Mouse (Mus musculus): ENCODE results near the gene Osbpl5. TPM values are rescaled to one million over a fixed set of nuclear protein-coding genes. Genes with fewer than 3 reads are reported as not detected.

The Osbpl5 gene
- polyA plus RNA-seq, 1 experiment from 2014 or later, result 15.8 TPM

GRCm38 (mm10) chr7:143729886-143730285 lies 26.9 kb downstream of the Osbpl5 start:
- Histone ChIP-seq H3K27me3 (ENCODE audit: control insufficient read depth, insufficient read depth, low read length) (no peaks in the 10 kb centered on the region), H3K4me3 (ENCODE audit: low read depth, low read length) (no peak overlapping the region), H3K9me3 (ENCODE audit: control insufficient read depth, low read length) (no peaks in the 10 kb centered on the region), H3K4me1 (ENCODE audit: control insufficient read depth, insufficient read depth, low read length) (no peaks in the 10 kb centered on the region), H3K27ac (ENCODE audit: low read depth, low read length) (no peak overlapping the region), H3K9ac (ENCODE audit: low read length) (no peak overlapping the region), H3K4me2 (ENCODE audit: low read depth) (no peak overlapping the region), H3K36me3 (ENCODE audit: control insufficient read depth, insufficient read depth, low read length) (no peaks in the 10 kb centered on the region)
- 77% methylated on average over 10 of the region's 10 CpGs for WGBS
- DNase-seq (ENCODE audit: low spot score) (no peak), ATAC-seq (ENCODE audit: insufficient read depth, low FRiP score, low TSS enrichment) (no peak)

DNA sequence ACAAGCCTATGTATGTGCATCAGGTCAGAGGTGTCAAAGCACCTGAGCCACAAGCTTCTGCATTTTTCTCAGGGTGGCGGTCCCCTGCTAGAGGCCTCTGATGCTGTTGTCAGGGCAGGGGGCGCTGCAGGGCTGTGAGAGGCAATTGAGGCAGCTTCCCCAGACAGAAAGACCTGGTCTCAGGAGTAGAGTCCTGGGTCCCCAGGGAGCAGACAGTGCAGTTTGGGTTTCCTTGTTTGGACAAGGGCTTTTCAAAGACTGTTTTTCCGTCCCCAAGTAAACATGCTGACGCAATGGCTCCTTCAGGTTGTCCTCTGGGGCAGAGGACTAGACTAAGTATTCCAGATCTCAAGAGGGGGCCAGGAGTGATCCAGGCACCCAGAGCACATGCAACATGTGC lies 30.4 kb downstream of the Osbpl5 start:
- H3K9me3 ChIP-seq (ENCODE audit: control insufficient read depth, low read length), result no peaks in the 10 kb centered on the region
- no peak overlapping the region for H3K9ac ChIP-seq (ENCODE audit: low read length)
- no peaks in the 10 kb centered on the region for H3K27me3 ChIP-seq (ENCODE audit: control insufficient read depth, insufficient read depth, low read length)
- ATAC-seq (ENCODE audit: insufficient read depth, low FRiP score, low TSS enrichment) (no peak), DNase-seq (ENCODE audit: low spot score) (no peak)
- no peak overlapping the region for H3K27ac ChIP-seq (ENCODE audit: low read depth, low read length)
- H3K4me2 ChIP-seq (ENCODE audit: low read depth), result no peak overlapping the region
- no peaks in the 10 kb centered on the region for H3K36me3 ChIP-seq (ENCODE audit: control insufficient read depth, insufficient read depth, low read length)
- H3K4me3 ChIP-seq (ENCODE audit: low read depth, low read length), result no peak overlapping the region
- WGBS, result 73% methylated on average over 4 of the region's 4 CpGs
- H3K4me1 ChIP-seq (ENCODE audit: control insufficient read depth, insufficient read depth, low read length), result no peaks in the 10 kb centered on the region

DNA sequence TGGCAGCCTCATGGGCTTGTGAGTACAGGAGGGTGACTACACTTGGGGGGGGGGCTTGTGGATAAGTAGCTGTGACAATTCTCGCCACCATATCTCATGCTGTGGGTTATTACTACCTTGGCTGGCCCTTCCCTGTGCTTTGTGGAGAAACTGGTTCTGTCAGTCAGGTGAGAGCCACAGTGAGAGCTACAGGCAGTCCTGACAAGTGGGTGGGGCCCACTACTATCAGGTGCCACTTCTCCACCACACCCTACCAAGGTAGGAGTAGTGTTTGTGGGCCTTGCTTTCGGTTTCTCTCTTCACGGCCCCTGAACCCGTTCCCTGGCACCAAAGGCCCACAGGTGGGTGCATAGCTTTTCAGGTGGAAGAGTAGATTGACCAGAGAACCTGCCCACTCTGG lies 32.9 kb downstream of the Osbpl5 start:
- Histone ChIP-seq H3K9me3 (ENCODE audit: control insufficient read depth, low read length) (no peaks in the 10 kb centered on the region), H3K27ac (ENCODE audit: low read depth, low read length) (no peak overlapping the region), H3K36me3 (ENCODE audit: control insufficient read depth, insufficient read depth, low read length) (no peaks in the 10 kb centered on the region), H3K27me3 (ENCODE audit: control insufficient read depth, insufficient read depth, low read length) (no peaks in the 10 kb centered on the region), H3K4me1 (ENCODE audit: control insufficient read depth, insufficient read depth, low read length) (no peaks in the 10 kb centered on the region), H3K4me3 (ENCODE audit: low read depth, low read length) (no peak overlapping the region), H3K9ac (ENCODE audit: low read length) (no peak overlapping the region), H3K4me2 (ENCODE audit: low read depth) (no peak overlapping the region)
- ATAC-seq (ENCODE audit: insufficient read depth, low FRiP score, low TSS enrichment) (no peak), DNase-seq (ENCODE audit: low spot score) (no peak)
- 81% methylated on average over 4 of the region's 4 CpGs for WGBS

- DNase-seq (ENCODE audit: low spot score), result no peak
- Histone ChIP-seq H3K4me2 (ENCODE audit: low read depth) (no peak overlapping the region), H3K4me1 (ENCODE audit: control insufficient read depth, insufficient read depth, low read length) (no peaks in the 10 kb centered on the region), H3K36me3 (ENCODE audit: control insufficient read depth, insufficient read depth, low read length) (no peaks in the 10 kb centered on the region), H3K27ac (ENCODE audit: low read depth, low read length) (no peak overlapping the region), H3K27me3 (ENCODE audit: control insufficient read depth, insufficient read depth, low read length) (no peaks in the 10 kb centered on the region), H3K4me3 (ENCODE audit: low read depth, low read length) (no peak overlapping the region), H3K9ac (ENCODE audit: low read length) (no peak overlapping the region), H3K9me3 (ENCODE audit: control insufficient read depth, low read length) (no peaks in the 10 kb centered on the region)
- no peak for ATAC-seq (ENCODE audit: insufficient read depth, low FRiP score, low TSS enrichment)
- WGBS, result 86% methylated on average over 5 of the region's 5 CpGs
These were observed 34.1 kb downstream of the Osbpl5 start for GRCm38 (mm10) chr7:143722646-143723045.

- Histone ChIP-seq H3K4me1 (ENCODE audit: control insufficient read depth, insufficient read depth, low read length) (no peaks in the 10 kb centered on the region), H3K27ac (ENCODE audit: low read depth, low read length) (no peak overlapping the region), H3K27me3 (ENCODE audit: control insufficient read depth, insufficient read depth, low read length) (no peaks in the 10 kb centered on the region), H3K36me3 (ENCODE audit: control insufficient read depth, insufficient read depth, low read length) (no peaks in the 10 kb centered on the region), H3K4me2 (ENCODE audit: low read depth) (no peak overlapping the region), H3K9me3 (ENCODE audit: control insufficient read depth, low read length) (no peaks in the 10 kb centered on the region), H3K9ac (ENCODE audit: low read length) (no peak overlapping the region), H3K4me3 (ENCODE audit: low read depth, low read length) (no peak overlapping the region)
- no peak for ATAC-seq (ENCODE audit: insufficient read depth, low FRiP score, low TSS enrichment)
- 71% methylated on average over 1 of the region's 1 CpGs for WGBS
- DNase-seq (ENCODE audit: low spot score), result no peak
These were observed 39.0 kb downstream of the Osbpl5 start for GRCm38 (mm10) chr7:143717811-143718210.

DNA sequence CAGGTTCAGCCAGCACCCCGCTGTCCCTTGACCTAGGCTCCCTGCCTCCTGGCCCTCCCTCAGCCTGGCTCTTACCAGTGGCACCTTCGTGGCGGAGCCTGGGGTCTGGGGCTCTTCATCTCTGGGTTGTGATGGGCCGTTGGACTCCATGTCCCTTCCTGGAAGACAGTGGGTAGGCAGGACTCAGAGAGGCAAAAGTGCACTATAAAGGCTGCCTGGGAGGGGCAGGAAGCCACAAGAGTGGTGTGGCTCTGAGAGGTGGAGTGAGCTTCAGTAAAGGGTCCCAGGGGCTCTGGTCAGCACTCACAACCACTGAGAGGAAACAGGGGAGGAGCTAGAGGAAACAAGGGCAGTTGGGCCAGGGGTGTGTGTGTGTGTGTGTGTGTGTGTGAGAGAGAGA lies 43.4 kb downstream of the Osbpl5 start:
- no peak for ATAC-seq (ENCODE audit: insufficient read depth, low FRiP score, low TSS enrichment)
- no peak overlapping the region for H3K9ac ChIP-seq (ENCODE audit: low read length)
- no peak for DNase-seq (ENCODE audit: low spot score)
- H3K4me2 ChIP-seq (ENCODE audit: low read depth), result no peak overlapping the region
- no peaks in the 10 kb centered on the region for H3K27me3 ChIP-seq (ENCODE audit: control insufficient read depth, insufficient read depth, low read length)
- no peaks in the 10 kb centered on the region for H3K4me1 ChIP-seq (ENCODE audit: control insufficient read depth, insufficient read depth, low read length)
- no peak overlapping the region for H3K4me3 ChIP-seq (ENCODE audit: low read depth, low read length)
- H3K9me3 ChIP-seq (ENCODE audit: control insufficient read depth, low read length), result no peaks in the 10 kb centered on the region
- WGBS, result 81% methylated on average over 4 of the region's 4 CpGs
- H3K36me3 ChIP-seq (ENCODE audit: control insufficient read depth, insufficient read depth, low read length), result peaks cover 7% of the 10 kb centered on the region
- no peak overlapping the region for H3K27ac ChIP-seq (ENCODE audit: low read depth, low read length)

- ATAC-seq (ENCODE audit: insufficient read depth, low FRiP score, low TSS enrichment) (no peak), DNase-seq (ENCODE audit: low spot score) (no peak)
- Histone ChIP-seq H3K4me2 (ENCODE audit: low read depth) (no peak overlapping the region), H3K9ac (ENCODE audit: low read length) (no peak overlapping the region), H3K36me3 (ENCODE audit: control insufficient read depth, insufficient read depth, low read length) (peaks cover 7% of the 10 kb centered on the region), H3K9me3 (ENCODE audit: control insufficient read depth, low read length) (no peaks in the 10 kb centered on the region), H3K4me1 (ENCODE audit: control insufficient read depth, insufficient read depth, low read length) (no peaks in the 10 kb centered on the region), H3K27me3 (ENCODE audit: control insufficient read depth, insufficient read depth, low read length) (no peaks in the 10 kb centered on the region), H3K4me3 (ENCODE audit: low read depth, low read length) (no peak overlapping the region), H3K27ac (ENCODE audit: low read depth, low read length) (no peak overlapping the region)
- 87% methylated on average over 8 of the region's 8 CpGs for WGBS
These were observed 43.9 kb downstream of the Osbpl5 start for GRCm38 (mm10) chr7:143712771-143713348.

DNA sequence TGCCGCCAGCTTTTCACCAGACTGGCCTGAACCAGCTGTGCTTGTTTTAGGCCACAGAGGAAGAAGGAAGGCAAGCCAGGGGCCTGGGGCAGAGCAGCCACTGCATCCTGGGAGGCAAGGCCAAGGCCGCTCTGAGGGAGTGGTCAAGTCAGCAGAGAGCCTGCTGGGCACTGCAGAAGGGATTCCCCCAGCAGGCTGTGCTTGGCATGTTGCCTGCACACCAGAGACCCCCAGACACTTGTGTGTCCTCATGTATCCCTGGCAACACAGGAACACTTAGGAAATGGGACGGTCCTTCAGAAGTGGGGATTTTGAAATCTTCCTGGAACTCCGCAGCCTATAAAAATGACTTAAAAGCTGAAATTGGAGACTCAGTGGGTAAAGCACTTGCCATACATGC lies 44.8 kb downstream of the Osbpl5 start:
- no peak overlapping the region for H3K4me3 ChIP-seq (ENCODE audit: low read depth, low read length)
- no peak for DNase-seq (ENCODE audit: low spot score)
- H3K9ac ChIP-seq (ENCODE audit: low read length), result no peak overlapping the region
- H3K4me1 ChIP-seq (ENCODE audit: control insufficient read depth, insufficient read depth, low read length), result no peaks in the 10 kb centered on the region
- H3K4me2 ChIP-seq (ENCODE audit: low read depth), result no peak overlapping the region
- H3K36me3 ChIP-seq (ENCODE audit: control insufficient read depth, insufficient read depth, low read length), result peaks cover 7% of the 10 kb centered on the region
- H3K27me3 ChIP-seq (ENCODE audit: control insufficient read depth, insufficient read depth, low read length), result no peaks in the 10 kb centered on the region
- WGBS, result 81% methylated on average over 4 of the region's 4 CpGs
- no peak for ATAC-seq (ENCODE audit: insufficient read depth, low FRiP score, low TSS enrichment)
- H3K27ac ChIP-seq (ENCODE audit: low read depth, low read length), result no peak overlapping the region
- no peaks in the 10 kb centered on the region for H3K9me3 ChIP-seq (ENCODE audit: control insufficient read depth, low read length)

GRCm38 (mm10) chr7:143711381-143711780 lies 45.4 kb downstream of the Osbpl5 start:
- no peaks in the 10 kb centered on the region for H3K27me3 ChIP-seq (ENCODE audit: control insufficient read depth, insufficient read depth, low read length)

More at GRCm38 (mm10) chr7:143711381-143711780, 45.4 kb downstream of the Osbpl5 start:
- Histone ChIP-seq H3K4me2 (ENCODE audit: low read depth) (no peak overlapping the region), H3K9ac (ENCODE audit: low read length) (no peak overlapping the region), H3K4me3 (ENCODE audit: low read depth, low read length) (no peak overlapping the region), H3K9me3 (ENCODE audit: control insufficient read depth, low read length) (no peaks in the 10 kb centered on the region), H3K27ac (ENCODE audit: low read depth, low read length) (no peak overlapping the region), H3K4me1 (ENCODE audit: control insufficient read depth, insufficient read depth, low read length) (no peaks in the 10 kb centered on the region), H3K36me3 (ENCODE audit: control insufficient read depth, insufficient read depth, low read length) (peaks cover 7% of the 10 kb centered on the region)
- no peak for DNase-seq (ENCODE audit: low spot score)
- 78% methylated on average over 7 of the region's 7 CpGs for WGBS
- ATAC-seq (ENCODE audit: insufficient read depth, low FRiP score, low TSS enrichment), result no peak

Data from neural tube, embryonic 11.5 days (tissue).